9 mouse cellular contexts compared by ENCODE assay signal in genomic region chr13:31806890-31807735, GRCm38 (mm10). TPM values are rescaled to one million over a fixed set of nuclear protein-coding genes. Genes with fewer than 3 reads are reported as not detected.
A peak's percentile ranks its signal among the peaks of the same experiment; 100 is the strongest.
DNase-seq lines count a peak whose midpoint lies in the region; ATAC-seq and TF ChIP-seq lines count a peak whose summit lies in the region.
"Had no signal": no experiment of that assay in that cellular context is flagged by ENCODE, and none has a peak within 500 bp of the region (broad histone marks: within the 10 kb centered on the region; RNA-seq: fewer than 3 reads in every experiment).

No protein-coding gene starts in this region.

- peak; percentile 32; the same call in 1 of the 2 replicates for ATAC-seq in frontal cortex, adult (ENCODE audit: low TSS enrichment)
- peak; percentile 43; the same call in 1 of the 2 replicates for ATAC-seq in hindbrain, embryonic 14.5 days (ENCODE audit: low FRiP score)
- ATAC-seq in liver, embryonic 15.5 days (ENCODE audit: insufficient read depth): no peak

- TF ChIP-seq CTCF in ES-Bruce4 (IDR thresholded peaks at IDR 0.05; ENCODE audit: low read depth, low read length): no peak
- no peak for TF ChIP-seq CTCF in embryonic fibroblast, embryonic 13.5 days (IDR thresholded peaks at IDR 0.05; ENCODE audit: borderline replicate concordance, insufficient read depth, low read length)
- TF ChIP-seq CTCF in testis, adult 2 months (IDR thresholded peaks at IDR 0.05; ENCODE audit: control insufficient read depth, insufficient read depth, insufficient replicate concordance, low read depth, low read length): no peak

- no peaks in the 10 kb centered on the region for H3K9me3 ChIP-seq in ES-Bruce4 (replicated peaks; ENCODE audit: control insufficient read depth, insufficient read depth, low read length, poor library complexity, severe bottlenecking)
- H3K9me3 ChIP-seq in hindbrain, embryonic 14.5 days (ENCODE audit: control insufficient read depth, low read length): no peaks in the 10 kb centered on the region
- H3K9me3 ChIP-seq in liver, embryonic 15.5 days (replicated peaks): no peaks in the 10 kb centered on the region

- TF ChIP-seq POLR2A in ES-Bruce4 (IDR thresholded peaks at IDR 0.05; ENCODE audit: insufficient read depth, low read length): no peak
- peak; percentile 40 for TF ChIP-seq POLR2A in embryonic fibroblast, embryonic 13.5 days (IDR thresholded peaks at IDR 0.05; ENCODE audit: low read depth, low read length)
- no peak for TF ChIP-seq POLR2A in testis, adult 2 months (IDR thresholded peaks at IDR 0.05; ENCODE audit: control insufficient read depth, low read depth, low read length)

- H3K36me3 ChIP-seq in ES-Bruce4 (ENCODE audit: control insufficient read depth, insufficient read depth, low read length, poor library complexity, severe bottlenecking): no peaks in the 10 kb centered on the region
- no peaks in the 10 kb centered on the region for H3K36me3 ChIP-seq in hindbrain, embryonic 14.5 days (replicated peaks; ENCODE audit: control insufficient read depth, insufficient read depth)
- H3K36me3 ChIP-seq in liver, embryonic 15.5 days (replicated peaks): no peaks in the 10 kb centered on the region
- H3K36me3 ChIP-seq in testis, adult 2 months (ENCODE audit: control insufficient read depth, insufficient read depth, low read length): no peaks in the 10 kb centered on the region

- peak overlapping the region; percentile 73 for H3K9ac ChIP-seq in ES-Bruce4 (ENCODE audit: low read depth, poor library complexity, severe bottlenecking)
- H3K9ac ChIP-seq in hindbrain, embryonic 14.5 days: peak overlapping the region; percentile 60
- H3K9ac ChIP-seq in liver, embryonic 15.5 days: no peak overlapping the region

- peak overlapping the region; percentile 62 for H3K4me3 ChIP-seq in ES-Bruce4 (ENCODE audit: low read depth, low read length)
- H3K4me3 ChIP-seq in embryonic fibroblast, embryonic 13.5 days (ENCODE audit: insufficient read depth, low read length): peak overlapping the region; percentile 80
- H3K4me3 ChIP-seq in hindbrain, embryonic 14.5 days (replicated peaks; ENCODE audit: low read length): peak overlapping the region; percentile 38
- peak overlapping the region; percentile 51 for H3K4me3 ChIP-seq in liver, embryonic 15.5 days (replicated peaks)
- H3K4me3 ChIP-seq in testis, adult 2 months (ENCODE audit: control insufficient read depth, low read depth, low read length): peak overlapping the region; percentile 78

- H3K27me3 ChIP-seq in ES-Bruce4 (ENCODE audit: control insufficient read depth, insufficient read depth, low read length, poor library complexity, severe bottlenecking): peaks cover 40% of the 10 kb centered on the region
- peaks cover 93% of the 10 kb centered on the region for H3K27me3 ChIP-seq in hindbrain, embryonic 14.5 days (ENCODE audit: control insufficient read depth, insufficient read depth, low read length)
- peaks cover 97% of the 10 kb centered on the region for H3K27me3 ChIP-seq in liver, embryonic 15.5 days
- H3K27me3 ChIP-seq in testis, adult 2 months (ENCODE audit: control insufficient read depth, insufficient read depth, low read length): peaks cover 9% of the 10 kb centered on the region
- H3K27me3 ChIP-seq: Patski had no signal

- peak overlapping the region; percentile 71 for H3K4me2 ChIP-seq in hindbrain, embryonic 14.5 days (replicated peaks)
- H3K4me2 ChIP-seq in liver, embryonic 15.5 days: peak overlapping the region; percentile 75

- no peak for TF ChIP-seq EP300 in ES-Bruce4 (IDR thresholded peaks at IDR 0.05; ENCODE audit: insufficient read depth, low read depth, low read length)

- H3K4me1 ChIP-seq in ES-Bruce4 (ENCODE audit: control insufficient read depth, insufficient read depth, low read length): no peaks in the 10 kb centered on the region
- H3K4me1 ChIP-seq in embryonic fibroblast, embryonic 13.5 days (ENCODE audit: control insufficient read depth, insufficient read depth, low read length): no peaks in the 10 kb centered on the region
- peaks cover 14% of the 10 kb centered on the region; the same call in 1 of the 2 replicates for H3K4me1 ChIP-seq in hindbrain, embryonic 14.5 days (replicated peaks; ENCODE audit: control insufficient read depth, insufficient read depth, low read length)
- peaks cover 34% of the 10 kb centered on the region for H3K4me1 ChIP-seq in liver, embryonic 15.5 days (replicated peaks)
- peaks cover 38% of the 10 kb centered on the region for H3K4me1 ChIP-seq in testis, adult 2 months (ENCODE audit: control insufficient read depth, insufficient read depth, low read length)

- no peak for DNase-seq in frontal cortex, adult 2 months (ENCODE audit: extremely low spot score in 1 of 2, low spot score in 1 of 2)
- no peak for DNase-seq in hindbrain, embryonic 14.5 days (ENCODE audit: low spot score)
- DNase-seq in ovary, postnatal 10 days (ENCODE audit: low spot score): no peak

- no peak overlapping the region for H3K27ac ChIP-seq in ES-Bruce4 (ENCODE audit: insufficient read depth, low read length)
- H3K27ac ChIP-seq in embryonic fibroblast, embryonic 13.5 days (ENCODE audit: insufficient read depth, low read length): peak overlapping the region; percentile 95
- H3K27ac ChIP-seq in hindbrain, embryonic 14.5 days: peak overlapping the region; percentile 78
- H3K27ac ChIP-seq in liver, embryonic 15.5 days (replicated peaks): no peak overlapping the region
- no peak overlapping the region for H3K27ac ChIP-seq in testis, adult 2 months (ENCODE audit: control insufficient read depth, insufficient read depth, low read depth, low read length)

- WGBS in hindbrain, embryonic 14.5 days: under 1% methylated on average over 95 of the region's 101 CpGs
- WGBS in liver, embryonic 15.5 days (ENCODE audit: insufficient replicate concordance): under 1% methylated on average over 101 of the region's 101 CpGs

RNA-seq across cellular contexts. Expression of gene Foxc1, which starts 0.7 kb away (rescaled TPM):
- polyA plus RNA-seq in frontal cortex, adult 2 months (2012; rRNA removed): 2.8 and 3.3 TPM in 2 replicates
- 0.26 and 0.34 TPM in 2 replicates for polyA plus RNA-seq in ES-Bruce4 (2011; ENCODE audit: insufficient read depth, insufficient read length, low read depth, missing spikeins)
- 14.4 and 19.7 TPM in 2 replicates for polyA plus RNA-seq in embryonic fibroblast, embryonic 13.5 days (2011; ENCODE audit: insufficient read length, low read depth, missing spikeins)
- polyA plus RNA-seq in hindbrain, embryonic 14.5 days (2014; fragmentation: Nextera tagmentation; extraction: Ambion mirVana): 2.3 and 2.9 TPM in 2 replicates
- polyA plus RNA-seq in liver, embryonic 15.5 days (2015; fragmentation: Nextera tagmentation; extraction: Ambion mirVana): 0.01 TPM in 1 of 2 replicates, not detected in the other
- 0.14 and 0.16 TPM in 2 replicates for polyA plus RNA-seq in testis, adult 2 months (2012; rRNA removed)

Comparison
In these comparisons a context has a peak if more than half of its experiments do, and no peak if none do; other contexts are left out.
1. H3K27ac ChIP-seq: peak in embryonic fibroblast, embryonic 13.5 days (single experiment) and hindbrain, embryonic 14.5 days (single experiment); none in ES-Bruce4 (single experiment), liver, embryonic 15.5 days (single experiment) and testis, adult 2 months (single experiment).
2. Peak in every context shown above with its lines, with median percentiles within 50 percentile points of each other: H3K4me3 ChIP-seq.